Mouse (Mus musculus): ENCODE results near the gene Paqr4.
A peak's percentile ranks its signal among the peaks of the same experiment; 100 is the strongest.

The Paqr4 gene

GRCm38 (mm10) chr17:23725477-23725876, 15.2 kb downstream of the Paqr4 start:
- no peak for DNase-seq

GRCm38 (mm10) chr17:23722376-23723125, 18.1 kb downstream of the Paqr4 start, which contains the start of gene 1520401A03Rik:
1520401A03Rik (minus strand) TSS chr17:23722783.
- DNase-seq, result no peak

- DNase-seq, result no peak
Observed at GRCm38 (mm10) chr17:23721886-23722285, 18.8 kb downstream of the Paqr4 start.

- no peak for DNase-seq
Observed at GRCm38 (mm10) chr17:23719455-23719854, 21.2 kb downstream of the Paqr4 start.

GRCm38 (mm10) chr17:23717003-23717402, 23.7 kb downstream of the Paqr4 start:
- DNase-seq, result no peak

GRCm38 (mm10) chr17:23706212-23706611, 34.5 kb downstream of the Paqr4 start:
- DNase-seq, result peak; percentile 78

- DNase-seq, result no peak
Observed at GRCm38 (mm10) chr17:23705525-23706104, 35.1 kb downstream of the Paqr4 start.

- no peak for DNase-seq
Observed at GRCm38 (mm10) chr17:23704741-23705140, 35.9 kb downstream of the Paqr4 start.

GRCm38 (mm10) chr17:23703301-23703700, 37.4 kb downstream of the Paqr4 start:
- no peak for DNase-seq

GRCm38 (mm10) chr17:23700079-23700478, 40.6 kb downstream of the Paqr4 start:
- peak; percentile 94 for DNase-seq

GRCm38 (mm10) chr17:23699131-23700077, 41.3 kb downstream of the Paqr4 start:
- DNase-seq, result peak; percentile 41

GRCm38 (mm10) chr17:23695801-23696200, 44.9 kb downstream of the Paqr4 start:
- no peak for DNase-seq

GRCm38 (mm10) chr17:23694491-23694890, 46.2 kb downstream of the Paqr4 start:
- no peak for DNase-seq
